Mouse (Mus musculus): ENCODE data around the gene Sned1.

Gene Sned1

GRCm38 (mm10) chr1:93235576-93236544 lies at the start of gene Sned1:
TSS of gene Sned1 (plus strand) at chr1:93235841.
- ChIA-PET CTCF (interaction anchor here (0.5 to 1.9 kb wide), 10 partner anchors 8 to 107 kb away, joined by 3 to 10 read pairs (median 4); no protein-coding TSS in a partner anchor), POLR2A (interaction anchor here (0.5 to 2.9 kb wide), 35 partner anchors 9 to 921 kb away, joined by 3 to 23 read pairs (median 3); partner anchors contain the start of genes Mterf4 (in 2 of the 4), Ppp1r7 (in 2 of the 4), Farp2 (in 1 of the 4) and Hdlbp (in 1 of the 4))

GRCm38 (mm10) chr1:93190726-93191305 lies 44.8 kb upstream of the Sned1 start:
- POLR2A ChIA-PET: interaction anchor here (0.6 to 1.7 kb wide), 13 partner anchors 8 to 401 kb away, joined by 3 to 6 read pairs (median 3); partner anchors contain the start of gene Sned1 (in 2 of the 4)

GRCm38 (mm10) chr1:93194961-93195360 lies 40.7 kb upstream of the Sned1 start:
- POLR2A ChIA-PET: no interaction called here
- CTCF ChIA-PET: no interaction called here

More at GRCm38 (mm10) chr1:93190726-93191305, 44.8 kb upstream of the Sned1 start:
- CTCF ChIA-PET: interaction anchor here in 3 of 4 experiments (0.6 to 1.1 kb wide), 8 partner anchors 16 to 445 kb away, joined by 3 to 8 read pairs (median 3); partner anchors contain the start of gene Sned1 (in 1 of the 3)

GRCm38 (mm10) chr1:93197454-93197853 lies 38.2 kb upstream of the Sned1 start:
- ChIA-PET CTCF (interaction anchor here in 1 of 4 experiments (1.4 kb wide), 1 partner anchor 27 kb away, joined by 3 read pairs; no protein-coding TSS in a partner anchor), POLR2A (interaction anchor here in 1 of 4 experiments (0.6 kb wide), 1 partner anchor 94 kb away, joined by 4 read pairs; no protein-coding TSS in a partner anchor)

GRCm38 (mm10) chr1:93197916-93198315 lies 37.7 kb upstream of the Sned1 start:
- ChIA-PET CTCF (interaction anchor here in 1 of 4 experiments (1.4 kb wide), 1 partner anchor 26 kb away, joined by 3 read pairs; no protein-coding TSS in a partner anchor), POLR2A (interaction anchor here in 2 of 4 experiments (0.6 to 0.9 kb wide), 2 partner anchors 37 to 95 kb away, joined by 3 to 4 read pairs; partner anchors contain the start of gene Sned1 (in 1 of the 2))

GRCm38 (mm10) chr1:93206277-93206970 lies 29.2 kb upstream of the Sned1 start:
- POLR2A ChIA-PET: interaction anchor here in 2 of 4 experiments (0.8 to 2.8 kb wide), 6 partner anchors 11 to 305 kb away, joined by 3 to 8 read pairs (median 4); partner anchors contain the start of gene Sned1 (in 1 of the 2)
- CTCF ChIA-PET: interaction anchor here (0.9 to 1.7 kb wide), 8 partner anchors 9 to 249 kb away, joined by 3 to 5 read pairs (median 3); no protein-coding TSS in a partner anchor

- ChIA-PET POLR2A (interaction anchor here in 2 of 4 experiments (1.3 to 2.8 kb wide), 2 partner anchors 28 kb away, joined by 3 to 8 read pairs; partner anchors contain the start of gene Sned1 (in 2 of the 2)), CTCF (interaction anchor here in 2 of 4 experiments (0.5 to 1.5 kb wide), 3 partner anchors 28 to 123 kb away, joined by 3 to 4 read pairs (median 3); partner anchors contain the start of gene Sned1 (in 1 of the 2))
Observed at GRCm38 (mm10) chr1:93207536-93208064, 28.0 kb upstream of the Sned1 start.

- ChIA-PET POLR2A (interaction anchor here in 3 of 4 experiments (1.2 to 2.1 kb wide), 3 partner anchors 18 to 25 kb away, joined by 3 to 5 read pairs (median 5); partner anchors contain the start of gene Sned1 (in 1 of the 3)), CTCF (interaction anchor here in 1 of 4 experiments (0.9 kb wide), 1 partner anchor 32 kb away, joined by 3 read pairs; no protein-coding TSS in a partner anchor)
Observed at GRCm38 (mm10) chr1:93210213-93210641, 25.4 kb upstream of the Sned1 start.

- CTCF ChIA-PET: interaction anchor here in 1 of 4 experiments (0.6 kb wide), 1 partner anchor 187 kb away, joined by 3 read pairs; no protein-coding TSS in a partner anchor
- POLR2A ChIA-PET: no interaction called here
Observed at GRCm38 (mm10) chr1:93211019-93211418, 24.6 kb upstream of the Sned1 start.

GRCm38 (mm10) chr1:93211549-93212220 lies 24.0 kb upstream of the Sned1 start:
- CTCF ChIA-PET: interaction anchor here in 1 of 4 experiments (0.5 to 1.4 kb wide), 2 partner anchors 13 to 26 kb away, joined by 3 read pairs; no protein-coding TSS in a partner anchor
- POLR2A ChIA-PET: interaction anchor here in 2 of 4 experiments (0.8 kb wide), 2 partner anchors 24 to 201 kb away, joined by 3 read pairs; partner anchors contain the start of gene Sned1 (in 1 of the 2)

GRCm38 (mm10) chr1:93212441-93212840 lies 23.2 kb upstream of the Sned1 start:
- ChIA-PET POLR2A (interaction anchor here in 2 of 4 experiments (0.8 to 0.9 kb wide), 2 partner anchors 12 to 202 kb away, joined by 3 to 5 read pairs; no protein-coding TSS in a partner anchor), CTCF (interaction anchor here in 1 of 4 experiments (1.4 kb wide), 1 partner anchor 12 kb away, joined by 3 read pairs; no protein-coding TSS in a partner anchor)

- ChIA-PET POLR2A (interaction anchor here in 2 of 4 experiments (0.9 to 2.3 kb wide), 4 partner anchors 9 to 24 kb away, joined by 3 to 9 read pairs (median 3); no protein-coding TSS in a partner anchor), CTCF (interaction anchor here in 2 of 4 experiments (0.5 to 1.3 kb wide), 2 partner anchors 10 to 18 kb away, joined by 3 read pairs; no protein-coding TSS in a partner anchor)
Observed at GRCm38 (mm10) chr1:93214612-93215011, 21.0 kb upstream of the Sned1 start.

GRCm38 (mm10) chr1:93216839-93217497 lies 18.7 kb upstream of the Sned1 start:
- POLR2A ChIA-PET: interaction anchor here (0.6 to 2.9 kb wide), 11 partner anchors 8 to 126 kb away, joined by 3 to 15 read pairs (median 3); partner anchors contain the start of genes Sned1 (in 2 of the 4) and Pask (in 1 of the 4)
- CTCF ChIA-PET: interaction anchor here in 2 of 4 experiments (0.7 to 0.9 kb wide), 3 partner anchors 10 to 511 kb away, joined by 3 read pairs; no protein-coding TSS in a partner anchor

GRCm38 (mm10) chr1:93217530-93217929 lies 18.1 kb upstream of the Sned1 start:
- POLR2A ChIA-PET: interaction anchor here (0.7 to 2.9 kb wide), 9 partner anchors 9 to 126 kb away, joined by 3 to 15 read pairs (median 3); partner anchors contain the start of genes Sned1 (in 2 of the 4) and Pask (in 1 of the 4)
- CTCF ChIA-PET: interaction anchor here in 2 of 4 experiments (0.7 to 0.9 kb wide), 2 partner anchors 11 to 89 kb away, joined by 3 read pairs; no protein-coding TSS in a partner anchor

GRCm38 (mm10) chr1:93220776-93221175 lies 14.9 kb upstream of the Sned1 start:
- ChIA-PET CTCF (interaction anchor here in 1 of 4 experiments (1.0 kb wide), 1 partner anchor 59 kb away, joined by 9 read pairs; no protein-coding TSS in a partner anchor), POLR2A (interaction anchor here in 1 of 4 experiments (1.7 kb wide), 1 partner anchor 31 kb away, joined by 3 read pairs; no protein-coding TSS in a partner anchor)

All from embryonic stem cell, embryonic (primary cell).